Mouse (Mus musculus) lung, postnatal 4 days (tissue): Measurements from ENCODE around the gene Pan3.

Experiments
- DNase-seq, 2 experiments: peaks; one replicate each; pipeline ENCODE4 v3.0.0; 2021

Pan3 gene

GRCm38 (mm10) chr5:147563511-147564139 is 133.7 kb downstream of the Pan3 start:
- DNase-seq = no peak

GRCm38 (mm10) chr5:147564140-147564590 is 134.2 kb downstream of the Pan3 start:
- no peak for DNase-seq

- DNase-seq = no peak
Measured at GRCm38 (mm10) chr5:147565444-147565843, 135.5 kb downstream of the Pan3 start.

GRCm38 (mm10) chr5:147566335-147566734 is 136.4 kb downstream of the Pan3 start:
- DNase-seq = no peak

- no peak for DNase-seq
Measured at GRCm38 (mm10) chr5:147572695-147573094, 142.7 kb downstream of the Pan3 start.

GRCm38 (mm10) chr5:147573555-147573954 is 143.6 kb downstream of the Pan3 start:
- DNase-seq = no peak

GRCm38 (mm10) chr5:147574517-147574916 is 144.6 kb downstream of the Pan3 start:
- DNase-seq = peak; percentile 46 to 73

GRCm38 (mm10) chr5:147577003-147577402 is 147.0 kb downstream of the Pan3 start:
- no peak for DNase-seq

- no peak for DNase-seq
Measured at GRCm38 (mm10) chr5:147579148-147579547, 149.2 kb downstream of the Pan3 start.

GRCm38 (mm10) chr5:147579691-147580090 is 149.7 kb downstream of the Pan3 start:
- no peak for DNase-seq

- DNase-seq = no peak
Measured at GRCm38 (mm10) chr5:147580181-147580580, 150.2 kb downstream of the Pan3 start.

GRCm38 (mm10) chr5:147583702-147584298 is 153.8 kb downstream of the Pan3 start:
- peak; percentile 60 to 85 for DNase-seq

- peak; percentile 46 to 75 for DNase-seq
Measured at GRCm38 (mm10) chr5:147584648-147585047, 154.7 kb downstream of the Pan3 start.

GRCm38 (mm10) chr5:147585070-147585469 is 155.1 kb downstream of the Pan3 start:
- DNase-seq = peak; percentile 27 to 36

GRCm38 (mm10) chr5:147589814-147590213 is 159.9 kb downstream of the Pan3 start:
- DNase-seq = peak; percentile 42 to 60

GRCm38 (mm10) chr5:147597825-147598224 is 167.9 kb downstream of the Pan3 start:
- DNase-seq = no peak
